Mouse (Mus musculus) heart, postnatal 0 days (tissue): ENCODE data around the gene Vgll4. TPM values are rescaled to one million over a fixed set of nuclear protein-coding genes. Genes with fewer than 3 reads are reported as not detected.

Experiments
- ATAC-seq: fragments of 200-750 bp; cut with Nextera tagmentation; 2 replicates; pipeline ENCODE4 v1.8.0; 2017; ENCODE audit warnings: low read depth, moderate number of reproducible peaks, moderate library complexity; ENCODE audit not compliant: insufficient read depth
- DNase-seq: peaks from one replicate; pipeline ENCODE4 v3.0.0-alpha.2; 2016; ENCODE audit warnings: low spot score
- H3K27ac ChIP-seq: fragments of 300-500 bp; sonication (generic); 2 replicates; pipeline ENCODE4 v1.5.1; 2014; ENCODE audit warnings: low read depth, mild to moderate bottlenecking
- H3K27me3 ChIP-seq: fragments of 300-500 bp; sonication (generic); 2 replicates; pipeline ENCODE4 v1.6.1; 2014; ENCODE audit warnings: low read length, mixed read lengths; ENCODE audit not compliant: control insufficient read depth, insufficient read depth
- H3K36me3 ChIP-seq: fragments of 300-500 bp; sonication (generic); replicated peaks from 2 replicates; pipeline ENCODE4 v1.6.1; 2014; ENCODE audit warnings: low read length, mixed read lengths; ENCODE audit not compliant: control insufficient read depth, insufficient read depth
- H3K4me1 ChIP-seq: fragments of 300-500 bp; sonication (generic); 2 replicates; pipeline ENCODE4 v1.6.1; 2014; ENCODE audit warnings: antibody characterized with exemption; ENCODE audit not compliant: control insufficient read depth, insufficient read depth
- H3K4me2 ChIP-seq: fragments of 300-500 bp; sonication (generic); 2 replicates; pipeline ENCODE4 v1.6.1; 2014; ENCODE audit warnings: low read depth, mild to moderate bottlenecking, low read length, moderate library complexity
- H3K4me3 ChIP-seq: fragments of 300-500 bp; sonication (generic); 2 replicates; pipeline ENCODE4 v1.5.1; 2014; ENCODE audit warnings: low read depth, low read length
- H3K9ac ChIP-seq: fragments of 300-500 bp; sonication (generic); replicated peaks from 2 replicates; pipeline ENCODE4 v1.6.1; 2014; ENCODE audit warnings: low read depth, low read length, mixed read lengths
- H3K9me3 ChIP-seq: fragments of 300-500 bp; sonication (generic); replicated peaks from 2 replicates; pipeline ENCODE4 v1.6.1; 2016; ENCODE audit warnings: low read length; ENCODE audit not compliant: control insufficient read depth
- CTCF ChIP-seq: IDR thresholded peaks from 2 replicates; pipeline ENCODE4 v1.5.1; 2016; ENCODE audit warnings: antibody characterized with exemption, control low read depth, low read depth
- EP300 ChIP-seq: IDR thresholded peaks from 2 replicates; pipeline ENCODE4 v1.6.1; 2016; ENCODE audit warnings: antibody characterized with exemption, low read depth
- WGBS: fragments of 180-500 bp; shearing (Covaris S2); extraction: QIAGEN DNeasy Blood & Tissue Kit; methylation state at CpG from one replicate; pipeline ENCODE4 v1.1.7; 2014; 5-methylcytosine and 5-hydroxymethylcytosine counted together
- polyA plus RNA-seq: library from polyadenylated mRNA; unstranded; fragments of >200 nt; fragmentation: Nextera tagmentation; extraction: Ambion mirVana; gene quantifications from 2 replicates; pipeline ENCODE4 v1.2.1, GENCODE M21; 2015
- total RNA-seq: library from RNA; depleted of rRNA; stranded (reverse); fragments of >200 nt; gene quantifications from 2 replicates; pipeline ENCODE4 v1.2.3, GENCODE M21; 2014; ENCODE audit warnings: low replicate concordance

Vgll4 gene
- total and polyA plus RNA-seq, 2 experiments from 2014 or later: 38.8 to 52.2 TPM

DNA sequence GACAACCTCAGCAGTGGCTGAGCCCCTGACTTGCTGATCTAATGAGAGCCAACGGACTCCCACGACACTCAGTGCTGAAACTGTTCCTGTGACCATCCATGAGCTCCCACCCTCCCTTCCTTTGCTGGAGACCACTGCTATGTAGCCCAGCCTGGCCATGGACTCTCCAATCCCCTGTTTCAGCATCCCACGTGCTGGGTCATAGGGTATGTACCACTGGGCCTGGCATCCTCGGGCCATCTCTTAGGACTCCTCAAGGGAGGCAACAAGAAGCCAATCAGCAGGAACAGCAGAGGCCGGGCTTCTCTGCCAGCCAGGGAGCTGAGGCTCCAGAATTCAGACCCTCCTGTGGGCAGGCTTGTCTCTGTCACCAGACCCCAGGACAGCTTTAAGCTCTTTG, 87.6 kb downstream of the Vgll4 start:
- Histone ChIP-seq H3K9me3 (no peaks in the 10 kb centered on the region), H3K27ac (peak overlapping the region; percentile 91), H3K27me3 (no peaks in the 10 kb centered on the region), H3K9ac (0 out of 2 replicates have a peak overlapping the region, but pooled peaks have one; percentile 2), H3K36me3 (peaks cover 7% of the 10 kb centered on the region), H3K4me2 (no peak overlapping the region), H3K4me1 (peaks cover 78% of the 10 kb centered on the region), H3K4me3 (no peak overlapping the region)
- ATAC-seq (no peak), DNase-seq (no peak)
- WGBS: 42% methylated on average over 5 of the region's 5 CpGs
- no peak for TF ChIP-seq CTCF
- no peak for TF ChIP-seq EP300

DNA sequence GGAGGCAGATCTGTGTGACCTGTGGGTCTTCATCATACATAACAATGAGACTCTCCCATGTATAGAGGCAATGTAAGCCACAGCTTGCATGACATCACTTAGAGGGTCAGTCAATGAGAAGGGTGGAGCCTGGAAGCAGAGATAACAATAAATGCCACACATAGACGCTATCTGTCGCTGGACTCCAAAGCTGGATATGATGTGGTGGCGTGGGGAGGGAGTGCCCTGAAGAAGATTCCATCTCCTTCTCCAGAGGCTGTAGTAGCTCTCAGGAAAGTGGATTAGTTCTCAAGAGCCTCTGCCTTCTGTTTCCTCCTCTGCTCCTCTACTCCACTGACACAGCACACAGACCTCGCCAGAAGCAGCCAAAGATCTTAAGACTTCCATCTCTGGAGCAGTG, 89.0 kb downstream of the Vgll4 start:
- ATAC-seq (no peak), DNase-seq (no peak)
- Histone ChIP-seq H3K4me1 (peaks cover 87% of the 10 kb centered on the region), H3K4me3 (no peak overlapping the region), H3K27me3 (no peaks in the 10 kb centered on the region), H3K9me3 (no peaks in the 10 kb centered on the region), H3K27ac (peak overlapping the region; percentile 24; the same call in 1 of the 2 replicates), H3K9ac (no peak overlapping the region), H3K4me2 (no peak overlapping the region), H3K36me3 (peaks cover 3% of the 10 kb centered on the region)
- WGBS: 31% methylated on average over 4 of the region's 4 CpGs
- TF ChIP-seq EP300 (no peak), CTCF (no peak)

DNA sequence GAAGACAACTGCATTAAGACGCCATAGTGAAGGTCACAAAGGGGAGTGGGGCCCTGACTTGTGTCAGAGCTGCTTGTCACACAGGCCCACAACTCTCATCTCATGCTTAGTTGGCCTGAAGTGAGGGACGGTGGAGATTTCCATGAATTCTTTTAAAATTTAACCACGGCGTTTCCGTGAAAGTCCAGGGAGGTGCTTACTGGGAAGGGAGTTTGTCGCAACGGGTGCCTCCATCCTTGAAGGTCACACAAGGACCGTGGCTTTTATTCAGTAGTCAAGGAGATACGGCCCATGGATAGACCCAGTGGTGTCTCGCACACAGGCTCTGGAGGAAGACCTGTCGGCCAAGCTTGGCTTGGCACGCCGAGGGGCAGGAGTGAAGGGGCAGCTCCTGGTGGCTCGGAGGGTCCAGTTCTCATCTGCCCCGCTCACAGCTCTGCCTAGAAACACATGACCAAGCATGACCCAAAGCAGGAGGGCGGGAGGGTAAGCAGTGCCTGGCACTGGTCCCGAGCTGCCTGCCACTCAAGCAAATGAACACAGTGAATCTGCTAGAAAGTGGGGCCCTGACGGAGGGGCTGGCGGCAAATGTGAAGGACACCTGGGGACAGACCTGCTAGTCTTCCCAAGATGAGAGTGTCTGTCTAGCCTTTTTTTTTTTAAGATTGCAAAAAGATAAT, 90.8 kb downstream of the Vgll4 start:
- peak overlapping the region; percentile 41 for H3K27ac ChIP-seq
- H3K4me3 ChIP-seq: no peak overlapping the region
- no peaks in the 10 kb centered on the region for H3K9me3 ChIP-seq
- H3K9ac ChIP-seq: no peak overlapping the region
- no peaks in the 10 kb centered on the region for H3K36me3 ChIP-seq
- WGBS: 42% methylated on average over 19 of the region's 19 CpGs
- DNase-seq (peak; percentile 56), ATAC-seq (peak; percentile 25; the same call in 1 of the 2 replicates)
- no peaks in the 10 kb centered on the region for H3K27me3 ChIP-seq
- H3K4me2 ChIP-seq: 0 out of 2 replicates have a peak overlapping the region, but pooled peaks have one; percentile 22
- no peak for TF ChIP-seq CTCF
- no peak for TF ChIP-seq EP300
- H3K4me1 ChIP-seq: peaks cover 88% of the 10 kb centered on the region

DNA sequence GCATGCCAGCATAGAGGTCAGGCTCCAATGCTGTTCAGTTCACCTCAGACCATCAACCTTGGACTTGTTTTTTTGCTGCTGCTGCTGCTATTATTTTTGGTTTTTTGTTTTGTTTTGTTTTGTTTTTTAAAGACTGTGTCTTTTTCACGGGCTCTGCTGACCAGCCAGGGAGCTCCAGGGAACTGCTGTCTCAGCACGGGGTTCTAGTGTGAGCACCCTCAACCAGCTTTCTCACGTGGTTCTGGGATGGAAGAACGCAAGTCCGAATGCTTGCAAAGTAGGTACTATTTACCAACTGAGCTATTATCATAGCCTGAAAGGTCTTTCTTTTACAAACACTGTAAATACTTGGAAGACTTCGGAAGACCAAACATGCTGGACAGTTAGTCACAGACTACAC, 93.2 kb downstream of the Vgll4 start:
- no peak overlapping the region for H3K4me2 ChIP-seq
- H3K4me1 ChIP-seq: peaks cover 81% of the 10 kb centered on the region
- no peaks in the 10 kb centered on the region for H3K9me3 ChIP-seq
- DNase-seq (no peak), ATAC-seq (no peak)
- no peak overlapping the region for H3K4me3 ChIP-seq
- no peak overlapping the region for H3K9ac ChIP-seq
- no peaks in the 10 kb centered on the region for H3K27me3 ChIP-seq
- peaks cover under 1% of the 10 kb centered on the region; the same call in 1 of the 2 replicates for H3K36me3 ChIP-seq
- WGBS: 73% methylated on average over 6 of the region's 6 CpGs
- peak overlapping the region; percentile 97 for H3K27ac ChIP-seq
- TF ChIP-seq CTCF: no peak
- no peak for TF ChIP-seq EP300

DNA sequence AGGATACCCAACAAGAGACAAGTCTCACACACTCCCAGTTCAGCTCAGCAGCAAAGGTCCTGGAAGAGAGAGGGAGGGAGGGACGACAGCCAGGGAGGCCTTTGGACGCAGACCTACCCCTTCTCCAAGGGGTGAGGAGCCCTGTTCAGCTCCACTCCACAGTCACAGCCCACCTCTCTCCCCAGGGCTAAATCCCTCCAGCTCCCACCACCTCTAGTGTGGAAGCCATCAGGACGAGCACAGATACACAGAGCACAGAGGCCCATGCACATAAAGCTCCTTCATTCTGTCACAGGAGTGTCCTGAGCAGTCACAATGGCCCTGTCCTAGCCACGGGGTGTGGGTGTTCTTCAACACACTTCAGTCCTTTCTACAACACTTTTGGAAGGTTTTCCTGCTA, 93.8 kb downstream of the Vgll4 start:
- Histone ChIP-seq H3K36me3 (peaks cover 6% of the 10 kb centered on the region; the same call in 1 of the 2 replicates), H3K9me3 (no peaks in the 10 kb centered on the region), H3K9ac (no peak overlapping the region), H3K4me1 (peaks cover 79% of the 10 kb centered on the region), H3K27ac (peak overlapping the region; percentile 97), H3K4me3 (no peak overlapping the region), H3K27me3 (no peaks in the 10 kb centered on the region), H3K4me2 (no peak overlapping the region)
- no peak for DNase-seq
- ATAC-seq: no peak
- 19% methylated on average over 4 of the region's 4 CpGs for WGBS
- TF ChIP-seq EP300: no peak
- no peak for TF ChIP-seq CTCF

DNA sequence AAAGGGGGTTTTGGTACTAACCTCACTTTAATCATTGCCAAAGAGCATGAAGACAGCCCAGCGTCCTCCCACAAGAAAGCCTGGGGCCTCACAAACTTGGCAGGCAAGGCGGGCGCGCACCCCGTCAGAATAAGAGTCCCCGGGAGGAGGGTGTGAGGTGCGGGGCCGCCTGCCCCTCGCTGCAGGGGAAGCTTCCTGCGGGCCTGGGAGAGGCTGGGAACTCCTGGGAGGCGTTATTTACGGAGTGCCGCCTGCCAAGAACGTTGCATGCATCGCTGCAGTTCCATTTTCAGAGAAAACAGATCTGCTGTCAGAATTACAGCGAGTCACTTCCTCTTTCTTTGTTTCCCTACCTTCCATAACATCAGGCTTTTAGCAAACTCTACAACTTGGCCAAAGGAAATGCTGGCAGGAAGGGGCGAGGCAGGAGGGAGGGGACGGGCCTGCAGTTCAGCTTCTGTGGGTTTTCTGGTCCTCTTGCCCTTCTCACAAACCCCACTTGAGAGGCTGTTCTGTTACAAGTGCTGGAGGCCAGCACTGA, 94.7 kb downstream of the Vgll4 start:
- Histone ChIP-seq H3K4me3 (peak overlapping the region; percentile 55), H3K27ac (peak overlapping the region; percentile 97), H3K4me1 (peaks cover 70% of the 10 kb centered on the region), H3K36me3 (peaks cover 8% of the 10 kb centered on the region; the same call in 1 of the 2 replicates), H3K4me2 (peak overlapping the region; percentile 88), H3K9me3 (no peaks in the 10 kb centered on the region), H3K27me3 (no peaks in the 10 kb centered on the region), H3K9ac (peak overlapping the region; percentile 58)
- WGBS: under 1% methylated on average over 18 of the region's 18 CpGs
- DNase-seq (peak; percentile 91), ATAC-seq (peak; percentile 86)
- TF ChIP-seq CTCF (no peak), EP300 (peak; percentile 85)
